In the genomic region with DNA sequence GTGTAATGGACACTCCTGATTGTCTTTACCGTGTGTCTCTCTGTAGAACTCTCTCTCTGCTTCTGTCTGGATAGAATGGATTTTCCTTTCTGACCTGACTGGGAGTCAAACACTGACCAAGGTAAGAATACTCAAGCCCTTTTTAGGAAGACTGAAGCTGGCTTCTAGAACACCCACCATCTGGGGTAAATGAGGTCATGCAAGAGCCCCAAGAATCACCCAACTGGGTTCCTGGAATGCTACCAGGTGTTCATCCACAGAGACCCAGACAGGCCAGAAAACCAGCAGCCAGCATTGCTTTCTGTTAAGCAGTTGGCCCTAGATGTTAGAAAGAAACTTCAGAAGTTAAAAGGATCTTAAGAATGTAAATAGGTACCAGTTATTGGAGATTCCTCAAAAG, we compare ENCODE assay signal across 13 mouse cellular contexts.
"Had no signal": no experiment of that assay in that cellular context is flagged by ENCODE, and none has a peak within 500 bp of the region (broad histone marks: within the 10 kb centered on the region; RNA-seq: fewer than 3 reads in every experiment).

No protein-coding gene starts in this region.

- H3K27me3 ChIP-seq: liver, embryonic 15.5 days; midbrain, embryonic 15.5 days; neural tube, embryonic 12.5 days had no signal

- DNase-seq: kidney, postnatal 25 days; lung, embryonic 14.5 days; lung, postnatal 10 days; lung, postnatal 4 days; thymus, adult 2 months; thymus, postnatal 25 days had no signal

- H3K9ac ChIP-seq: liver, embryonic 15.5 days; lung, embryonic 14.5 days; midbrain, embryonic 15.5 days; neural tube, embryonic 12.5 days had no signal

- H3K9me3 ChIP-seq: limb, embryonic 10.5 days; liver, embryonic 15.5 days; midbrain, embryonic 10.5 days; midbrain, embryonic 15.5 days; neural tube, embryonic 12.5 days had no signal

- H3K4me3 ChIP-seq: left cerebral cortex, adult 2 months; limb, embryonic 10.5 days; liver, embryonic 15.5 days; midbrain, embryonic 10.5 days; midbrain, embryonic 15.5 days; neural tube, embryonic 12.5 days had no signal

- H3K4me1 ChIP-seq: limb, embryonic 10.5 days; liver, embryonic 15.5 days; midbrain, embryonic 10.5 days; midbrain, embryonic 15.5 days; neural tube, embryonic 12.5 days had no signal

- H3K36me3 ChIP-seq: limb, embryonic 10.5 days; liver, embryonic 15.5 days; midbrain, embryonic 10.5 days; midbrain, embryonic 15.5 days; neural tube, embryonic 12.5 days had no signal

- H3K27ac ChIP-seq: left cerebral cortex, adult 2 months; limb, embryonic 10.5 days; liver, embryonic 15.5 days; midbrain, embryonic 10.5 days; midbrain, embryonic 15.5 days; neural tube, embryonic 12.5 days; stomach, postnatal 0 days had no signal
